Mouse (Mus musculus) liver, embryonic 14.5 days (tissue): Measurements from ENCODE around the gene Hephl1.

Source experiments
- CTCF ChIP-seq: IDR thresholded peaks from 2 replicates; pipeline ENCODE4 v1.5.1; 2016; ENCODE audit warnings: antibody characterized with exemption, low read depth, control low read depth
- EP300 ChIP-seq: IDR thresholded peaks from 2 replicates; pipeline ENCODE4 v1.6.1; 2016; ENCODE audit warnings: antibody characterized with exemption, low read depth

DNA sequence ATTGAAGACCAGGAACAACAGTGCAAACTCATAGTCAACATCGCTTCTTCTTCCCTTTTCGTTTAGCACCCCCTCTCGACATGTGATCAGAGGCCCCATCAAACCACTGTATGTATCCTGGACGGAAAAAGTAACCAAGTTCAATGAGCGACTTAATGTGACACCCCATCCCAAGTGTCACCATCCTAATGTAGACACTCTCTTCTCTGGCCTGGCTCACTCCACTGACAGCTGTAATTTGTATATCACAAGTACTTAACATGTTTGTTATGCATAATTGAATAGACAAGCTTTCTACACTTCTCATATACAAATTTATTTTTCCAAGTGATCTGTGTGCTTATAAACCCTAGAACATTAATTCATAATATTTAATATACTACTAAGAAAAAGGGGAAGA is 51.1 kb downstream of the Hephl1 start:
- no peak for TF ChIP-seq CTCF
- TF ChIP-seq EP300, result no peak
